Mouse (Mus musculus): ENCODE data around the gene Pdgfc. TPM values are rescaled to one million over a fixed set of nuclear protein-coding genes. Genes with fewer than 3 reads are reported as not detected.

Pdgfc gene
- polyA plus RNA-seq, 1 experiment from 2014 or later = 0.44 TPM

- Histone ChIP-seq H3K4me2 (ENCODE audit: low read depth, low read length) (no peak overlapping the region), H3K4me1 (ENCODE audit: control insufficient read depth, low read depth, low read length) (no peaks in the 10 kb centered on the region), H3K9me3 (replicated peaks; ENCODE audit: control insufficient read depth, low read length) (no peaks in the 10 kb centered on the region), H3K27me3 (ENCODE audit: control insufficient read depth, insufficient read depth, low read depth, low read length) (no peaks in the 10 kb centered on the region), H3K36me3 (ENCODE audit: control insufficient read depth, insufficient read depth) (no peaks in the 10 kb centered on the region), H3K4me3 (ENCODE audit: low read depth, low read length) (no peak overlapping the region), H3K27ac (ENCODE audit: low read length) (no peak overlapping the region), H3K9ac (ENCODE audit: low read depth, low read length) (no peak overlapping the region)
- no peak for ATAC-seq (ENCODE audit: low read depth)
- 42% methylated on average over 1 of the region's 1 CpGs for WGBS (ENCODE audit: insufficient replicate concordance)
These were observed 21.5 kb downstream of the Pdgfc start for GRCm38 (mm10) chr3:81057719-81058118.

GRCm38 (mm10) chr3:81058527-81059031 is 22.4 kb downstream of the Pdgfc start:
- no peaks in the 10 kb centered on the region for H3K27me3 ChIP-seq (ENCODE audit: control insufficient read depth, insufficient read depth, low read depth, low read length)
- H3K9ac ChIP-seq (ENCODE audit: low read depth, low read length) = no peak overlapping the region
- 56% methylated on average over 4 of the region's 4 CpGs for WGBS (ENCODE audit: insufficient replicate concordance)
- H3K36me3 ChIP-seq (ENCODE audit: control insufficient read depth, insufficient read depth) = no peaks in the 10 kb centered on the region
- no peak for ATAC-seq (ENCODE audit: low read depth)
- no peaks in the 10 kb centered on the region for H3K4me1 ChIP-seq (ENCODE audit: control insufficient read depth, low read depth, low read length)
- no peaks in the 10 kb centered on the region for H3K9me3 ChIP-seq (replicated peaks; ENCODE audit: control insufficient read depth, low read length)
- H3K4me3 ChIP-seq (ENCODE audit: low read depth, low read length) = no peak overlapping the region
- no peak overlapping the region for H3K27ac ChIP-seq (ENCODE audit: low read length)
- H3K4me2 ChIP-seq (ENCODE audit: low read depth, low read length) = no peak overlapping the region

GRCm38 (mm10) chr3:81068550-81068949 is 32.3 kb downstream of the Pdgfc start:
- no peaks in the 10 kb centered on the region for H3K36me3 ChIP-seq (ENCODE audit: control insufficient read depth, insufficient read depth)
- no peak overlapping the region for H3K4me2 ChIP-seq (ENCODE audit: low read depth, low read length)
- ATAC-seq (ENCODE audit: low read depth) = no peak
- H3K27ac ChIP-seq (ENCODE audit: low read length) = no peak overlapping the region
- H3K9ac ChIP-seq (ENCODE audit: low read depth, low read length) = no peak overlapping the region
- WGBS (ENCODE audit: insufficient replicate concordance) = 47% methylated on average over 2 of the region's 2 CpGs
- H3K9me3 ChIP-seq (replicated peaks; ENCODE audit: control insufficient read depth, low read length) = no peaks in the 10 kb centered on the region
- H3K4me1 ChIP-seq (ENCODE audit: control insufficient read depth, low read depth, low read length) = no peaks in the 10 kb centered on the region
- no peaks in the 10 kb centered on the region for H3K27me3 ChIP-seq (ENCODE audit: control insufficient read depth, insufficient read depth, low read depth, low read length)
- H3K4me3 ChIP-seq (ENCODE audit: low read depth, low read length) = no peak overlapping the region

- no peak for ATAC-seq (ENCODE audit: low read depth)
- Histone ChIP-seq H3K9ac (ENCODE audit: low read depth, low read length) (no peak overlapping the region), H3K36me3 (ENCODE audit: control insufficient read depth, insufficient read depth) (no peaks in the 10 kb centered on the region), H3K4me2 (ENCODE audit: low read depth, low read length) (no peak overlapping the region), H3K4me1 (ENCODE audit: control insufficient read depth, low read depth, low read length) (no peaks in the 10 kb centered on the region), H3K27me3 (ENCODE audit: control insufficient read depth, insufficient read depth, low read depth, low read length) (no peaks in the 10 kb centered on the region), H3K4me3 (ENCODE audit: low read depth, low read length) (no peak overlapping the region), H3K9me3 (replicated peaks; ENCODE audit: control insufficient read depth, low read length) (no peaks in the 10 kb centered on the region), H3K27ac (ENCODE audit: low read length) (no peak overlapping the region)
- WGBS (ENCODE audit: insufficient replicate concordance) = 73% methylated on average over 1 of the region's 1 CpGs
These were observed 64.9 kb downstream of the Pdgfc start for GRCm38 (mm10) chr3:81101136-81101535.

GRCm38 (mm10) chr3:81102158-81102876 is 66.1 kb downstream of the Pdgfc start:
- no peak overlapping the region for H3K4me2 ChIP-seq (ENCODE audit: low read depth, low read length)
- 9% methylated on average over 3 of the region's 3 CpGs for WGBS (ENCODE audit: insufficient replicate concordance)
- H3K9me3 ChIP-seq (replicated peaks; ENCODE audit: control insufficient read depth, low read length) = no peaks in the 10 kb centered on the region
- H3K4me1 ChIP-seq (ENCODE audit: control insufficient read depth, low read depth, low read length) = no peaks in the 10 kb centered on the region
- H3K27ac ChIP-seq (ENCODE audit: low read length) = no peak overlapping the region
- H3K27me3 ChIP-seq (ENCODE audit: control insufficient read depth, insufficient read depth, low read depth, low read length) = no peaks in the 10 kb centered on the region
- no peak overlapping the region for H3K4me3 ChIP-seq (ENCODE audit: low read depth, low read length)
- no peak overlapping the region for H3K9ac ChIP-seq (ENCODE audit: low read depth, low read length)
- H3K36me3 ChIP-seq (ENCODE audit: control insufficient read depth, insufficient read depth) = no peaks in the 10 kb centered on the region
- ATAC-seq (ENCODE audit: low read depth) = peak; percentile 37; the same call in 1 of the 2 replicates

- H3K9me3 ChIP-seq (replicated peaks; ENCODE audit: control insufficient read depth, low read length) = no peaks in the 10 kb centered on the region
- no peaks in the 10 kb centered on the region for H3K36me3 ChIP-seq (ENCODE audit: control insufficient read depth, insufficient read depth)
- H3K4me2 ChIP-seq (ENCODE audit: low read depth, low read length) = no peak overlapping the region
- no peak for ATAC-seq (ENCODE audit: low read depth)
- no peak overlapping the region for H3K4me3 ChIP-seq (ENCODE audit: low read depth, low read length)
- no peaks in the 10 kb centered on the region for H3K4me1 ChIP-seq (ENCODE audit: control insufficient read depth, low read depth, low read length)
- no peaks in the 10 kb centered on the region for H3K27me3 ChIP-seq (ENCODE audit: control insufficient read depth, insufficient read depth, low read depth, low read length)
- WGBS (ENCODE audit: insufficient replicate concordance) = 47% methylated on average over 5 of the region's 5 CpGs
- H3K9ac ChIP-seq (ENCODE audit: low read depth, low read length) = no peak overlapping the region
- no peak overlapping the region for H3K27ac ChIP-seq (ENCODE audit: low read length)
These were observed 66.7 kb downstream of the Pdgfc start for GRCm38 (mm10) chr3:81102877-81103420.

- no peak overlapping the region for H3K4me2 ChIP-seq (ENCODE audit: low read depth, low read length)
- 39% methylated on average over 1 of the region's 1 CpGs for WGBS (ENCODE audit: insufficient replicate concordance)
- no peak overlapping the region for H3K9ac ChIP-seq (ENCODE audit: low read depth, low read length)
- no peak for ATAC-seq (ENCODE audit: low read depth)
- H3K4me3 ChIP-seq (ENCODE audit: low read depth, low read length) = no peak overlapping the region
- no peaks in the 10 kb centered on the region for H3K27me3 ChIP-seq (ENCODE audit: control insufficient read depth, insufficient read depth, low read depth, low read length)
- H3K27ac ChIP-seq (ENCODE audit: low read length) = no peak overlapping the region
- no peaks in the 10 kb centered on the region for H3K36me3 ChIP-seq (ENCODE audit: control insufficient read depth, insufficient read depth)
- no peaks in the 10 kb centered on the region for H3K4me1 ChIP-seq (ENCODE audit: control insufficient read depth, low read depth, low read length)
- no peaks in the 10 kb centered on the region for H3K9me3 ChIP-seq (replicated peaks; ENCODE audit: control insufficient read depth, low read length)
These were observed 71.3 kb downstream of the Pdgfc start for GRCm38 (mm10) chr3:81107515-81107914.

- ATAC-seq (ENCODE audit: low read depth) = no peak
- Histone ChIP-seq H3K4me2 (ENCODE audit: low read depth, low read length) (no peak overlapping the region), H3K4me3 (ENCODE audit: low read depth, low read length) (no peak overlapping the region), H3K27ac (ENCODE audit: low read length) (no peak overlapping the region), H3K36me3 (ENCODE audit: control insufficient read depth, insufficient read depth) (no peaks in the 10 kb centered on the region), H3K9me3 (replicated peaks; ENCODE audit: control insufficient read depth, low read length) (no peaks in the 10 kb centered on the region), H3K27me3 (ENCODE audit: control insufficient read depth, insufficient read depth, low read depth, low read length) (no peaks in the 10 kb centered on the region), H3K4me1 (ENCODE audit: control insufficient read depth, low read depth, low read length) (no peaks in the 10 kb centered on the region), H3K9ac (ENCODE audit: low read depth, low read length) (no peak overlapping the region)
- WGBS (ENCODE audit: insufficient replicate concordance) = 50% methylated on average over 1 of the region's 1 CpGs
These were observed 74.8 kb downstream of the Pdgfc start for GRCm38 (mm10) chr3:81110968-81111367.

- no peaks in the 10 kb centered on the region for H3K27me3 ChIP-seq (ENCODE audit: control insufficient read depth, insufficient read depth, low read depth, low read length)
- no peaks in the 10 kb centered on the region for H3K4me1 ChIP-seq (ENCODE audit: control insufficient read depth, low read depth, low read length)
- H3K4me3 ChIP-seq (ENCODE audit: low read depth, low read length) = no peak overlapping the region
- H3K36me3 ChIP-seq (ENCODE audit: control insufficient read depth, insufficient read depth) = no peaks in the 10 kb centered on the region
- H3K4me2 ChIP-seq (ENCODE audit: low read depth, low read length) = no peak overlapping the region
- no peak overlapping the region for H3K27ac ChIP-seq (ENCODE audit: low read length)
- H3K9me3 ChIP-seq (replicated peaks; ENCODE audit: control insufficient read depth, low read length) = no peaks in the 10 kb centered on the region
- WGBS (ENCODE audit: insufficient replicate concordance) = 52% methylated on average over 3 of the region's 3 CpGs
- H3K9ac ChIP-seq (ENCODE audit: low read depth, low read length) = no peak overlapping the region
- ATAC-seq (ENCODE audit: low read depth) = no peak
These were observed 76.7 kb downstream of the Pdgfc start for GRCm38 (mm10) chr3:81112892-81113291.

All from liver, embryonic 16.5 days (tissue).